Mouse (Mus musculus): Measurements from ENCODE around the gene Hectd3. TPM values are rescaled to one million over a fixed set of nuclear protein-coding genes. Genes with fewer than 3 reads are reported as not detected.
A peak's percentile ranks its signal among the peaks of the same experiment; 100 is the strongest.

Hectd3 gene
- polyA plus RNA-seq (2012; rRNA removed) = 8.0 and 8.9 TPM in 2 replicates
- polyA plus RNA-seq (2014; fragmentation: Nextera tagmentation; extraction: Ambion mirVana) = 4.9 and 5.7 TPM in 2 replicates

DNA sequence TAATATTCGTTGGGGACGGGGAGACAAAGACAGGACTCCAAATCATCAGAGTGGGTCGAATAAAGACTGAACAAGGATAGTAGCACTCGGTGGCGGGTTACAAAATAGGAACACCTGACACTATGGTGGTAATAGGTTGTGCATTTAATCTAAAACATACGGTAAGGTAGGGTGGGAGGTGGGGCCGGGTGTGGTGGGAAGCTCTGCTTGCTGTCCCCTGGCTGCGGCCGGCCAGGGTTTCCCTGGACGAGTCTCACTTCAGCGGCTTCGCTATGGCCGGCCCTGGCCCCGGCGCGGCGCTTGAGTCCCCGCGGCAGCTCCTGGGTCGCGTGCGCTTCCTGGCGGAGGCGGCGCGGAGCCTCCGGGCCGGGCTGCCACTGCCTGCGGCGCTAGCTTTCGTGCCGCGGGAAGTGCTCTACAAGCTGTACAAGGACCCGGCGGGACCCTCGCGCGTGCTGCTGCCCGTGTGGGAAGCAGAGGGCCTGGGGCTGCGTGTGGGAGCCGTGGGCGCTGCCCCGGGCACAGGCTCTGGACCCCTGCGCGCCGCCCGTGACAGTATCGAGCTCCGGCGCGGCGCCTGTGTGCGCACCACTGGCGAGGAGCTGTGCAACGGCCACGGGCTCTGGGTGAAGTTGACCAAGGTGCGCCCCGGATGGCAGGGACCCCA is at the start of gene Hectd3:
Hectd3 (plus strand) TSS at position 187 of the 667 bp plus-strand sequence.
- Histone ChIP-seq H3K9me3 (ENCODE audit: control insufficient read depth, low read length) (no peaks in the 10 kb centered on the region), H3K4me3 (ENCODE audit: insufficient read depth in 1 of 2, low read depth in 2 of 2, low read length in 2 of 2) (peak within 1 kb of the TSS; percentile 96 to 99), H3K4me1 (replicated peaks; ENCODE audit: control insufficient read depth in 2 of 2, insufficient read depth in 2 of 2, low read length in 1 of 2) (peaks cover 15 to 17% of the 10 kb centered on the region in 2 experiments), H3K27ac (peak within 1 kb of the TSS; percentile 97), H3K36me3 (replicated peaks; ENCODE audit: control insufficient read depth, insufficient read depth, low read depth) (peaks cover 36% of the 10 kb centered on the region), H3K9ac (replicated peaks) (peak within 1 kb of the TSS; percentile 95), H3K27me3 (ENCODE audit: control insufficient read depth, insufficient read depth, low read length) (no peaks in the 10 kb centered on the region), H3K4me2 (ENCODE audit: low read depth) (peak within 1 kb of the TSS; percentile 90)
- TF ChIP-seq CTCF (IDR thresholded peaks at IDR 0.05; ENCODE audit: low read depth) (no peak), EP300 (IDR thresholded peaks at IDR 0.05; ENCODE audit: low read depth) (no peak)
- DNase-seq (ENCODE audit: low read depth in 3 of 3, low spot score in 3 of 3) (peak; percentile 64 to 72 (median 68)), ATAC-seq (ENCODE audit: insufficient read depth) (peak; percentile 58)
- WGBS (ENCODE audit: insufficient replicate concordance) = under 1% methylated on average over 55 of the region's 58 CpGs

- WGBS (ENCODE audit: insufficient replicate concordance) = 31% methylated on average over 1 of the region's 1 CpGs
- H3K27ac ChIP-seq = no peak overlapping the region
- DNase-seq (ENCODE audit: low read depth in 3 of 3, low spot score in 3 of 3) (no peak), ATAC-seq (ENCODE audit: insufficient read depth) (no peak)
- no peaks in the 10 kb centered on the region for H3K36me3 ChIP-seq (replicated peaks; ENCODE audit: control insufficient read depth, insufficient read depth, low read depth)
- no peaks in the 10 kb centered on the region for H3K27me3 ChIP-seq (ENCODE audit: control insufficient read depth, insufficient read depth, low read length)
- TF ChIP-seq EP300 (IDR thresholded peaks at IDR 0.05; ENCODE audit: low read depth) = no peak
- TF ChIP-seq CTCF (IDR thresholded peaks at IDR 0.05; ENCODE audit: low read depth) = peak; percentile 33
- H3K4me1 ChIP-seq (replicated peaks; ENCODE audit: control insufficient read depth in 2 of 2, insufficient read depth in 2 of 2, low read length in 1 of 2) = no peaks in the 10 kb centered on the region
- H3K4me2 ChIP-seq (ENCODE audit: low read depth) = no peak overlapping the region
- no peak overlapping the region for H3K9ac ChIP-seq (replicated peaks)
- H3K9me3 ChIP-seq (ENCODE audit: control insufficient read depth, low read length) = no peaks in the 10 kb centered on the region
- H3K4me3 ChIP-seq (ENCODE audit: insufficient read depth in 1 of 2, low read depth in 2 of 2, low read length in 2 of 2) = no peak overlapping the region
Observed at GRCm38 (mm10) chr4:116951642-116952041, 43.5 kb upstream of the Hectd3 start.

GRCm38 (mm10) chr4:116954951-116955350 is 40.2 kb upstream of the Hectd3 start:
- H3K9ac ChIP-seq (replicated peaks) = no peak overlapping the region
- WGBS (ENCODE audit: insufficient replicate concordance) = 77% methylated on average over 7 of the region's 7 CpGs
- H3K9me3 ChIP-seq (ENCODE audit: control insufficient read depth, low read length) = no peaks in the 10 kb centered on the region
- ATAC-seq (ENCODE audit: insufficient read depth) (no peak), DNase-seq (ENCODE audit: low read depth in 3 of 3, low spot score in 3 of 3) (no peak)
- H3K4me1 ChIP-seq (replicated peaks; ENCODE audit: control insufficient read depth in 2 of 2, insufficient read depth in 2 of 2, low read length in 1 of 2) = no peaks in the 10 kb centered on the region
- no peak overlapping the region for H3K4me2 ChIP-seq (ENCODE audit: low read depth)
- no peaks in the 10 kb centered on the region for H3K36me3 ChIP-seq (replicated peaks; ENCODE audit: control insufficient read depth, insufficient read depth, low read depth)
- no peak overlapping the region for H3K4me3 ChIP-seq (ENCODE audit: insufficient read depth in 1 of 2, low read depth in 2 of 2, low read length in 2 of 2)
- TF ChIP-seq EP300 (IDR thresholded peaks at IDR 0.05; ENCODE audit: low read depth) (no peak), CTCF (IDR thresholded peaks at IDR 0.05; ENCODE audit: low read depth) (no peak)
- H3K27ac ChIP-seq = no peak overlapping the region
- H3K27me3 ChIP-seq (ENCODE audit: control insufficient read depth, insufficient read depth, low read length) = no peaks in the 10 kb centered on the region

DNA sequence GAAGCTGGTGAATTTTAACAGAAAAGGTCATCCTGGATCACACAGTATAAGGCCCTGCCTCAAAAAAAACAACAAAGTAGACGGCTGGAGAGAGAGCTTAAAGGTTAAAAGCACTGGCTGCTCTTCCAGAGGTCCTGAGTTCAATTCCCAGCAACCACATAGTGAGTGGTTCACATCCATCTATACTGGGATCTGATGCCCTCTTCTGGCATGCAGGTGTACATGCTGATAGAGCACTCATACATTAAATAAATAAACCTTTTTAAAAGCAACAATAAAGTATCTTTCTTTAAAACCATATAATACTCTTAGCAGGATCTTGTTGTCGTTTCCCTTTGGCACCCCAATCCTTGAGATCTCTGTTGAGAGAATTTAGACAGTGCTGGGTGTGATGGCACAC is 18.6 kb upstream of the Hectd3 start:
- no peak for ATAC-seq (ENCODE audit: insufficient read depth)
- Histone ChIP-seq H3K9ac (replicated peaks) (no peak overlapping the region), H3K9me3 (ENCODE audit: control insufficient read depth, low read length) (no peaks in the 10 kb centered on the region), H3K36me3 (replicated peaks; ENCODE audit: control insufficient read depth, insufficient read depth, low read depth) (no peaks in the 10 kb centered on the region), H3K27ac (no peak overlapping the region), H3K27me3 (ENCODE audit: control insufficient read depth, insufficient read depth, low read length) (no peaks in the 10 kb centered on the region), H3K4me2 (ENCODE audit: low read depth) (no peak overlapping the region), H3K4me3 (ENCODE audit: insufficient read depth in 1 of 2, low read depth in 2 of 2, low read length in 2 of 2) (no peak overlapping the region), H3K4me1 (replicated peaks; ENCODE audit: control insufficient read depth in 2 of 2, insufficient read depth in 2 of 2, low read length in 1 of 2) (no peaks in the 10 kb centered on the region)
- DNase-seq (ENCODE audit: low read depth in 3 of 3, low spot score in 3 of 3) = no peak
- WGBS (ENCODE audit: insufficient replicate concordance) = 36% methylated on average over 2 of the region's 2 CpGs
- TF ChIP-seq EP300 (IDR thresholded peaks at IDR 0.05; ENCODE audit: low read depth) = no peak
- peak; percentile 14; the same call in 1 of the 2 replicates for TF ChIP-seq CTCF (IDR thresholded peaks at IDR 0.05; ENCODE audit: low read depth)

GRCm38 (mm10) chr4:116985681-116986080 is 9.4 kb upstream of the Hectd3 start:
- H3K4me1 ChIP-seq (replicated peaks; ENCODE audit: control insufficient read depth in 2 of 2, insufficient read depth in 2 of 2, low read length in 1 of 2) = no peaks in the 10 kb centered on the region
- H3K4me2 ChIP-seq (ENCODE audit: low read depth) = no peak overlapping the region
- ATAC-seq (ENCODE audit: insufficient read depth) (no peak), DNase-seq (ENCODE audit: low read depth in 3 of 3, low spot score in 3 of 3) (no peak)
- peaks cover 19% of the 10 kb centered on the region for H3K36me3 ChIP-seq (replicated peaks; ENCODE audit: control insufficient read depth, insufficient read depth, low read depth)
- WGBS (ENCODE audit: insufficient replicate concordance) = 82% methylated on average over 7 of the region's 7 CpGs
- no peak overlapping the region for H3K9ac ChIP-seq (replicated peaks)
- no peak overlapping the region for H3K4me3 ChIP-seq (ENCODE audit: insufficient read depth in 1 of 2, low read depth in 2 of 2, low read length in 2 of 2)
- no peaks in the 10 kb centered on the region for H3K9me3 ChIP-seq (ENCODE audit: control insufficient read depth, low read length)
- H3K27ac ChIP-seq = no peak overlapping the region
- TF ChIP-seq CTCF (IDR thresholded peaks at IDR 0.05; ENCODE audit: low read depth) (no peak), EP300 (IDR thresholded peaks at IDR 0.05; ENCODE audit: low read depth) (no peak)
- no peaks in the 10 kb centered on the region for H3K27me3 ChIP-seq (ENCODE audit: control insufficient read depth, insufficient read depth, low read length)

All from liver, embryonic 14.5 days (tissue).